Mouse (Mus musculus): Measurements from ENCODE around the gene Pkn1.
A peak's percentile ranks its signal among the peaks of the same experiment; 100 is the strongest.

Pkn1 gene

GRCm38 (mm10) chr8:83724697-83725482 lies 25.9 kb upstream of the Pkn1 start:
- peak; percentile 72 to 87 for DNase-seq (ENCODE audit: low spot score in 2 of 2)

- no peak for DNase-seq (ENCODE audit: low spot score in 2 of 2)
These were observed 24.6 kb upstream of the Pkn1 start for GRCm38 (mm10) chr8:83723447-83724083.

- no peak for DNase-seq (ENCODE audit: low spot score in 2 of 2)
These were observed 23.7 kb upstream of the Pkn1 start for GRCm38 (mm10) chr8:83722631-83723030.

GRCm38 (mm10) chr8:83721405-83722025 lies 22.5 kb upstream of the Pkn1 start:
- no peak for DNase-seq (ENCODE audit: low spot score in 2 of 2)

- no peak for DNase-seq (ENCODE audit: low spot score in 2 of 2)
These were observed 20.7 kb upstream of the Pkn1 start for GRCm38 (mm10) chr8:83719693-83720092.

GRCm38 (mm10) chr8:83719048-83719447 lies 20.1 kb upstream of the Pkn1 start:
- DNase-seq (ENCODE audit: low spot score in 2 of 2) = no peak

- DNase-seq (ENCODE audit: low spot score in 2 of 2) = no peak
These were observed 17.6 kb upstream of the Pkn1 start for GRCm38 (mm10) chr8:83716563-83716962.

- no peak for DNase-seq (ENCODE audit: low spot score in 2 of 2)
These were observed 16.8 kb upstream of the Pkn1 start for GRCm38 (mm10) chr8:83715771-83716170.

- DNase-seq (ENCODE audit: low spot score in 2 of 2) = peak; percentile 97 to 98
These were observed 16.2 kb upstream of the Pkn1 start, which contains the start of gene Ddx39 for GRCm38 (mm10) chr8:83715031-83715690. Gene Ddx39, plus strand, starts transcription at chr8:83715177.

GRCm38 (mm10) chr8:83714676-83715030 lies 15.7 kb upstream of the Pkn1 start:
- no peak for DNase-seq (ENCODE audit: low spot score in 2 of 2)

- peak; percentile 54 to 67 for DNase-seq (ENCODE audit: low spot score in 2 of 2)
These were observed 8.6 kb upstream of the Pkn1 start for GRCm38 (mm10) chr8:83707554-83707953.

GRCm38 (mm10) chr8:83706411-83706810 lies 7.4 kb upstream of the Pkn1 start:
- DNase-seq (ENCODE audit: low spot score in 2 of 2) = no peak

GRCm38 (mm10) chr8:83703426-83703825 lies 4.4 kb upstream of the Pkn1 start:
- DNase-seq (ENCODE audit: low spot score in 2 of 2) = no peak

GRCm38 (mm10) chr8:83700423-83701085 lies 1.6 kb upstream of the Pkn1 start:
- DNase-seq (ENCODE audit: low spot score in 2 of 2) = no peak

GRCm38 (mm10) chr8:83699566-83699965 lies 587 bp upstream of the Pkn1 start:
- no peak for DNase-seq (ENCODE audit: low spot score in 2 of 2)

- peak in 1 of 2 experiments; percentile 48 for DNase-seq (ENCODE audit: low spot score in 2 of 2)
These were observed 703 bp downstream of the Pkn1 start for GRCm38 (mm10) chr8:83698291-83698660.

- no peak for DNase-seq (ENCODE audit: low spot score in 2 of 2)
These were observed 1.4 kb downstream of the Pkn1 start for GRCm38 (mm10) chr8:83697374-83698220.

GRCm38 (mm10) chr8:83695351-83696106 lies 3.5 kb downstream of the Pkn1 start:
- DNase-seq (ENCODE audit: low spot score in 2 of 2) = no peak

GRCm38 (mm10) chr8:83694369-83695160 lies 4.4 kb downstream of the Pkn1 start:
- peak in 1 of 2 experiments; percentile 52 for DNase-seq (ENCODE audit: low spot score in 2 of 2)

All from frontal cortex, postnatal 36 days (tissue).